Mouse (Mus musculus) 3T3-L1 (cell line): Measurements from ENCODE around the gene Fgf5.
A peak's percentile ranks its signal among the peaks of the same experiment; 100 is the strongest.

Source experiments
- DNase-seq: peaks from one replicate; pipeline ENCODE4 v3.0.0-alpha.2; 2015; ENCODE audit warnings: low read depth, low spot score

The Fgf5 gene

GRCm38 (mm10) chr5:98253838-98254821, at the start of gene Fgf5:
Gene Fgf5, plus strand, starts transcription at chr5:98254184.
- DNase-seq = no peak

- peak; percentile 27 for DNase-seq
Measured at GRCm38 (mm10) chr5:98212501-98212900, 41.5 kb upstream of the Fgf5 start.

- DNase-seq = no peak
Measured at GRCm38 (mm10) chr5:98221956-98222355, 32.0 kb upstream of the Fgf5 start.

- DNase-seq = no peak
Measured at GRCm38 (mm10) chr5:98226710-98227109, 27.3 kb upstream of the Fgf5 start.

GRCm38 (mm10) chr5:98229456-98229855, 24.5 kb upstream of the Fgf5 start:
- no peak for DNase-seq

GRCm38 (mm10) chr5:98238466-98238865, 15.5 kb upstream of the Fgf5 start:
- no peak for DNase-seq

- no peak for DNase-seq
Measured at GRCm38 (mm10) chr5:98241322-98241829, 12.6 kb upstream of the Fgf5 start.

GRCm38 (mm10) chr5:98245303-98245702, 8.7 kb upstream of the Fgf5 start:
- DNase-seq = no peak

- DNase-seq = no peak
Measured at GRCm38 (mm10) chr5:98245976-98246375, 8.0 kb upstream of the Fgf5 start.

- DNase-seq = no peak
Measured at GRCm38 (mm10) chr5:98246826-98247225, 7.2 kb upstream of the Fgf5 start.

GRCm38 (mm10) chr5:98247516-98247915, 6.5 kb upstream of the Fgf5 start:
- no peak for DNase-seq

GRCm38 (mm10) chr5:98253147-98253546, 837 bp upstream of the Fgf5 start:
- DNase-seq = no peak

GRCm38 (mm10) chr5:98255176-98255575, 1.2 kb downstream of the Fgf5 start:
- no peak for DNase-seq

GRCm38 (mm10) chr5:98255760-98256490, 1.9 kb downstream of the Fgf5 start:
- no peak for DNase-seq

GRCm38 (mm10) chr5:98275318-98275818, 21.4 kb downstream of the Fgf5 start:
- no peak for DNase-seq

- DNase-seq = no peak
Measured at GRCm38 (mm10) chr5:98281993-98282392, 28.0 kb downstream of the Fgf5 start.

GRCm38 (mm10) chr5:98283696-98284478, 29.9 kb downstream of the Fgf5 start:
- no peak for DNase-seq

- no peak for DNase-seq
Measured at GRCm38 (mm10) chr5:98290642-98291041, 36.7 kb downstream of the Fgf5 start.

- no peak for DNase-seq
Measured at GRCm38 (mm10) chr5:98292388-98293048, 38.5 kb downstream of the Fgf5 start.

GRCm38 (mm10) chr5:98293049-98293715, 39.2 kb downstream of the Fgf5 start:
- DNase-seq = no peak
